Mouse (Mus musculus): ENCODE results near the gene Snx29. TPM values are rescaled to one million over a fixed set of nuclear protein-coding genes. Genes with fewer than 3 reads are reported as not detected.

Gene Snx29
- total RNA-seq, 1 experiment from 2014 or later, result 25.3 TPM

DNA sequence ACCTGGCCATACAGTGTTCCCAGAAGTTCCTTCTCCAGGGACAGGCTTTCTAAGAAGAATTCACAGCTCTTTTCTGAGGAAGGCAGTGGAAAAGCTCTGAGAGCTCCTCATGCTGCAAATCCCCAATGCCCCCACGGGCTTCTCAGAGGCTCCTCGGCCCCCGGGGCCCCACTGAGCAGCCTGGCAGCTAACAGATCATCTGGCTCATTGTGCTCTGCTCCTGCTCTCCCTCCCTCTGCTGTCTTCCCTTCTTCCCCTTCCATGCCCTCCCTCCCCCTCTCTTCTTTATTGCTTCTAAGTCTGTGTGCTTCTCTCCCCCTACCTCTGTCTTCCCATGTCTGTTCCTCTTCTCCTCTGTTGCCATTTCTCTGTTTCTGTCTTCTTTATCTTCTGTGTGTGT, 314.2 kb downstream of the Snx29 start:
- no peak for ATAC-seq (replicated peaks; ENCODE audit: insufficient number of reproducible peaks, low FRiP score, low TSS enrichment, poor library complexity, severe bottlenecking)

- ATAC-seq (replicated peaks; ENCODE audit: insufficient number of reproducible peaks, low FRiP score, low TSS enrichment, poor library complexity, severe bottlenecking), result no peak
Observed at GRCm38 (mm10) chr16:11637794-11638193, 315.1 kb downstream of the Snx29 start.

DNA sequence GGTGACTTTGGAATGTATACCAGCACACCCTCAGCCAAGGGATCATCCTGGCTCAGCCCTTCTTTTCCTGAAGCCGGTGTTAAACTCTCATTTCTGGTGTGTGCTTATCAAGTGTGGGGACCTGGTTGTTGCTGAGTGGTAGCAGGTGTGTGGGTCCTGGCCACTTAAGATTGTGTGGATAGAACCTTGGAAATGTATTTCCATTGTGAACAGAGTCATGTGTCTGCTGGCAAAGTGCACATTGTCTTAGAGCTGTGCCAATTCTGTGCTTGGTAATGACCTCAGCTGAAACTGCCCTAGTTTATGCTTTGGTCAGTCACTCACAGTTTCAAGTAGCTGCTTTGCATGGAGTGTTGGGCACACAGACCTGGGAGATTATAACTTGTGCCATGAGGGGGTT, 316.0 kb downstream of the Snx29 start:
- no peak for ATAC-seq (replicated peaks; ENCODE audit: insufficient number of reproducible peaks, low FRiP score, low TSS enrichment, poor library complexity, severe bottlenecking)

GRCm38 (mm10) chr16:11639936-11640335, 317.2 kb downstream of the Snx29 start:
- ATAC-seq (replicated peaks; ENCODE audit: insufficient number of reproducible peaks, low FRiP score, low TSS enrichment, poor library complexity, severe bottlenecking), result no peak

GRCm38 (mm10) chr16:11643603-11644002, 320.9 kb downstream of the Snx29 start:
- no peak for ATAC-seq (replicated peaks; ENCODE audit: insufficient number of reproducible peaks, low FRiP score, low TSS enrichment, poor library complexity, severe bottlenecking)

DNA sequence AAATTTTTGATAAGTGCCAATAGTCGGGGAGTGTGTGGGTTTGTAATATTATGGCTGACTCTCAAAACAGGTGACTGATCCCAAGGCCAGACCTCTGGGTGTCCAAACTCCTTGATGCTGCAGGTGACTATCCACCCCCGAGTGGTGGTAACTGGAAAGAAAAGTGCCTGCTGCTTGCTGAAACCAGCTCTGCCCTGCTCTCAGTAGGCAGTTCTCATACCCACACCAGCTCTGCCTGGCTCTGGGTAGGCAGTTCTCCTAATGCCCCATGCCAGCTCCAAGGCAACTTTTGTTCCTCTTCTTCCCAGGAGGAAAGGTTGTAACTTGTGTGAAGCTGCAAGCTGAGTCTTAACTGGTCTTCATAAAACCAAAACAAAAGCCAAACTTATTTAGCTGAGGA, 321.7 kb downstream of the Snx29 start:
- ATAC-seq (replicated peaks; ENCODE audit: insufficient number of reproducible peaks, low FRiP score, low TSS enrichment, poor library complexity, severe bottlenecking), result no peak

- ATAC-seq (replicated peaks; ENCODE audit: insufficient number of reproducible peaks, low FRiP score, low TSS enrichment, poor library complexity, severe bottlenecking), result no peak
Observed at GRCm38 (mm10) chr16:11645668-11646067, 323.0 kb downstream of the Snx29 start.

DNA sequence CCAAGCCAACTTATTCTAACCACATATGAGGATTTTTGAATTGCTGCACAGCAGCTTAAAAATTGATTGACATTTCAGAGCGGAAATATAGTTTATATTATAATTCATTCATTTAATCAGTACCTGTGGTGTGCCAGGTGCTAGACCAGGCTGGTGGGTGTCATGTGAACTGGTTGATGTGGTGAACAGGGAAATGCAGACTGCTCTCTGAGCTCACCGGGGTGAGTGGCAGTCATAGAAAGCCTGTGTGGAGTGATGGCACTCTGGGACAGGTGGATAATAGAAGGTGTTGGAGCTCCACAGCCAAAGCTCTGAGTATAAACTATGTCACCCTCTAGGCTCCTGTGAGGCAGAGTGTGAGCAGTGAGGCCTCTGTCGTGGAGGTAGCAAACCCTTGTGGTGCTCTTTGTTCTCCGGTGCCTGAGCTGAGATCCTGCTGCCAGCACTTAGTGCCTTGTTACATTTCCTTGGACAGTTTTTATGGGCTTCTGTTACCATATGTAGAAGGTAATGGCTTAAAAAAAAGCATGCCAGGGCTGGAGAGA, 324.1 kb downstream of the Snx29 start:
- no peak for ATAC-seq (replicated peaks; ENCODE audit: insufficient number of reproducible peaks, low FRiP score, low TSS enrichment, poor library complexity, severe bottlenecking)

DNA sequence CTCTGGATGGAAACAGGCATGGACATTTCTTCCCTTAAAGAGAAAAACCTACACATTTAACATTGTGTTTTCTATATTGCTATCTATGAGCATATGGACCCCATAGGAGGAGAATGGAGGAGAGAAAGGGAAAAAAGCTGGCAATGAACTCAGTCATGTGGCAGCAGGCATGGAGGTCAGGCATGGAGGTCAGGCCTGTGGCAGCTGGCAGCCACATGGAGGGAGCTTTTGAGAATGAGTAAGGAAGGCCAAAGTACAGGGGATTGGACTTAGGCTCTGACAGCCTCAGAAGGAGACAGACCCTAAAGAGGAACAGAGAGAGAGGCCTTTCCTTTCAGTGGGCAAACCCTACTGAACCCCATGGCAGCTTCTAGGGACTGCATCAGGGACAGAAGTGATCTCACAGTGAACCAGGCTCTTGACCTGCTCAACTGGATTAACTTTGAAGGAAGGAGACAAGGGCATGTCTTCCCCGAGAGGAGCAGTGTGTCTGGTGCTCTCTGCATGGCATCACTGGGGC, 325.5 kb downstream of the Snx29 start:
- no peak for ATAC-seq (replicated peaks; ENCODE audit: insufficient number of reproducible peaks, low FRiP score, low TSS enrichment, poor library complexity, severe bottlenecking)

GRCm38 (mm10) chr16:11652686-11653366, 330.1 kb downstream of the Snx29 start:
- 0 out of 2 replicates have a peak, but pooled peaks have one; percentile 46 for ATAC-seq (replicated peaks; ENCODE audit: insufficient number of reproducible peaks, low FRiP score, low TSS enrichment, poor library complexity, severe bottlenecking)

GRCm38 (mm10) chr16:11655893-11656292, 333.2 kb downstream of the Snx29 start:
- ATAC-seq (replicated peaks; ENCODE audit: insufficient number of reproducible peaks, low FRiP score, low TSS enrichment, poor library complexity, severe bottlenecking), result no peak

DNA sequence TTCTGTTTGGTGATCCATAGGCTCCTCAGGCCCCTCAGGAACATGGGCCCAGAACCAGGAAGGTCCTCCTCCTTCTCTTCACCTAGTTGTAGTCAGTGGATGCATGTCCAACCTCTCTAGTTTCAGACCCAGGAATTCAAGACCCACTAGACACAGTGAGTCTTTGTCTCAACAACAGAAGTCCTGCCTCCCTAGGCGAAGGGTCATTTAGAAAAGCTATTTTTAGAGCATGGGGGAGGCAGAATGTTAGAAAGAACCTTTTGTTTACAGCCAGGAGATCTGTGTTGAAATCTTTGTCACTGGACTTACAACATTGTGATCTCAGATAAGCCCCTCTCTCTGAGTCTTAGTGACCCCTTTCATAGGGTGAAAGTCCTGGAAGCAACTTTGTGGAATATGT, 334.4 kb downstream of the Snx29 start:
- no peak for ATAC-seq (replicated peaks; ENCODE audit: insufficient number of reproducible peaks, low FRiP score, low TSS enrichment, poor library complexity, severe bottlenecking)

DNA sequence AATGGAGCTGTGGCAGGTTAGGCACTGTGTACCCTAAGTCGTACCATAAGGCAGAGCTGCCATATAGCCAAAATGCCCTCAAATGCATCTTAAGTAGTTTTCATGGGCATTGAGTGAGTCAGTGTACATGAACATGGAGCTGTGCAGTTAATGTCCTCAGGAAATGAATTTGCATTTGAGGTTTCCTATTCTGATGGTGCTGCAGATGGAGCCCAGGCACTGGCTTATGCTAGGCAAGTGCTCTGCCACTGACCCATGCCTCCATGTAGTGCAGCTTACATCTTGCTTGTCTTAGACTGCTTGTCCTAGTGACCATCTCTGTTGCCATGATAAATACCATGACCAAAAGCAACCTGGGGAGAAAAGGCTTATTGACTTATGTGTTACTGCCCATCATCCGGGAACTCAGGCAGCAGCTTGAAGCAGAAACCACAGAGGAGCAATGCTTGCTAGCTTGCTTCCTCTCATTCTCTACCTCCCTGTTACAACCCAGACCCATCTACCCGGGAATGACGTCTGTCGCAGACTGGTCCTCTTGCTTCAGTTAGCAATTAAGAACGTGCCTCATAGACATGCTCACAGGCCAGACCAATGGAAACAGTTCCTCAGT, 336.5 kb downstream of the Snx29 start:
- ATAC-seq (replicated peaks; ENCODE audit: insufficient number of reproducible peaks, low FRiP score, low TSS enrichment, poor library complexity, severe bottlenecking), result peak; percentile 53

GRCm38 (mm10) chr16:11664896-11665705, 342.4 kb downstream of the Snx29 start:
- no peak for ATAC-seq (replicated peaks; ENCODE audit: insufficient number of reproducible peaks, low FRiP score, low TSS enrichment, poor library complexity, severe bottlenecking)

DNA sequence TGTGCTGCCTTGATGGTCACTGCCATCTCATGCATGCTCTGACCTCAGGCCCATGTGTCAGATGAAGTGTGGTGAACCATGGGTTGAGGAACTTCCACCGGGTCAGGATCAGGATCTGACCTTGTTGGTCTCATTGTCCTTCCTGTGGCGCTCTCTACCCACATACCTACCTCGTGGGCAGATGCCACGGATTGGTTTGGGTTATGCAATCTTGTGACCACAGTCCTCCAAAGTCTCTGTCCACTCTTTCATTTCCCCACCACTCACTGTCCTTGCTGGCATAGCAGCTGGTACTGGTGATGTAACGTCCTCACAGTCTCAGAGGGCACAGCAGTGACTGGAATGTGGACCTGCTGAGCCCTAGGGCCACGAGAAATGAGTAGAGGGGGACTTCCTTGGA, 343.2 kb downstream of the Snx29 start:
- peak; percentile 49; the same call in 1 of the 2 replicates for ATAC-seq (replicated peaks; ENCODE audit: insufficient number of reproducible peaks, low FRiP score, low TSS enrichment, poor library complexity, severe bottlenecking)

- no peak for ATAC-seq (replicated peaks; ENCODE audit: insufficient number of reproducible peaks, low FRiP score, low TSS enrichment, poor library complexity, severe bottlenecking)
Observed at GRCm38 (mm10) chr16:11668375-11668774, 345.7 kb downstream of the Snx29 start.

DNA sequence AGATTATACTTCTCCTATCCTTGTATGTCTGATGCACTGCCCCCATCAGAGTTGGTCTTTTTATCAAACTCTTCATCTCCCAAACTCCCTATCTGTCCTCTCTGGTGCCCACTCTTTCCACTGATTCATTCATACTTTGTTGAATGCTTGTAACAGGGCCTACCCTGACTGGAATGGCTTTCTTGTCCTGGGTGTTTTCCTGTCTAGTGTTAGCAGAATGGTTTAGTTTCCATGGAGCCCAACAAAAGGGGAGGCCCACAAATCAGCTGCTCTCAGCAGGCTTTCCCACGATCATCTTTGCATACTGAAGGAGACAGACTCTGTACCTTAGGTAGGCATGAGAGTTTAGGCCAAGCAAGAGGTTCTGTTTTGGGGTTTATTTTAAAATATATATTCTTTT, 346.2 kb downstream of the Snx29 start:
- ATAC-seq (replicated peaks; ENCODE audit: insufficient number of reproducible peaks, low FRiP score, low TSS enrichment, poor library complexity, severe bottlenecking), result no peak

DNA sequence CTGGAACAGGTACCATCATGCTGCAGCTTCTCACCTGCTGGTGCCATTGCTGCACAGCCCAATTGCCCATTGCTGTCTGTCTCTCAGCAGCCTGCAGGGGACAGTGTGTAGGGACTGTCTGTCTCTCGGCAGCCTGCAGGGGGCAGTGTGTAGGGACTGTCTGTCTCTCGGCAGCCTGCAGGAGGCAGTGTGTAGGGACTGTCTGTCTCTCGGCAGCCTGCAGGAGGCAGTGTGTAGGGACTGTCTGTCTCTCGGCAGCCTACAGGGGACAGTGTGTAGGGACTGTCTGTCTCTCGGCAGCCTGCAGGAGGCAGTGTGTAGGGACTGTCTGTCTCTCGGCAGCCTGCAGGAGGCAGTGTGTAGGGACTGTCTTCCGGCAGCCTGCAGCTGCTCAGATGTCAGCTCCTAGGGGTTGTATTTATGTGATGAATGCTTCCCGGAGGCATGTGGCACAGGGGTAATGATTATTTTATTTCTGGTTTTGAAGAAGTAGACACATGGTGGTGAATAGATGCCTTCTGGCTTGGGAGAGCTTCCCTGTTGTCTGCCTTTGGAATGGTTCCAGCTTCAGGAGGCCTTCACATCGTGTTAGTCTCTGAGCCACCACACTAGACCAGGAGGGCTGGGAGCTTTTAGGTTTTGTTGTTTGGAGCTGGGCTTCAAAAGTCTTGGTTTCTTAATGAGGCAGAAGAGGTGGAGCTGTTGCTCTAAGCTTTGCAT, 347.7 kb downstream of the Snx29 start:
- no peak for ATAC-seq (replicated peaks; ENCODE audit: insufficient number of reproducible peaks, low FRiP score, low TSS enrichment, poor library complexity, severe bottlenecking)

DNA sequence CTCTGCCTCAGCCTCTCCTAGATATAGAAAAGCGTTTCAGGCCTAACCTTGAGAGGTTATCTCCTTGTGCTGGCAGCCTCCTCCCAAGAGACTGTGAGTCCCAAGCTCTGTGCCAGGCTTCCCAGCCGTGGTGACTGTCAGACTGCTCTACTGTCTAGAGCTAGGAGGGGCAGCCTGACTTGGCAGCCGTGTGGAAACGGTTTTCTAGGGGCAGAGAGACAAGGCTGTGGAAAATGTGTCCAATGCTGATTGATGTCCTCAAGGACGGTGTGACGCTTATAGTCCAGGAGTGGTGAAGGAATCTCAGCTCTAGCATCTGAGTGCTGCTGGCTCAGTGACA, 348.2 kb downstream of the Snx29 start:
- no peak for ATAC-seq (replicated peaks; ENCODE audit: insufficient number of reproducible peaks, low FRiP score, low TSS enrichment, poor library complexity, severe bottlenecking)
